1 mouse cellular context compared by ENCODE assay signal in genomic region chr2:152661163-152661562, GRCm38 (mm10).
TF ChIP-seq lines count a peak whose summit lies in the region.

No protein-coding gene starts in this region.

TF ChIP-seq in MEL, 35 proteins besides CTCF, POLR2A, EP300 and RAD21 (continued from another document):
- TF ChIP-seq TBP (IDR thresholded peaks at IDR 0.05; ENCODE audit: low read depth, low read length) (no peak), MYC (IDR thresholded peaks at IDR 0.05; ENCODE audit: low read depth, low read length) (no peak), CHD1 (IDR thresholded peaks at IDR 0.05; ENCODE audit: low read depth, low read length) (no peak), HCFC1 (IDR thresholded peaks at IDR 0.05; ENCODE audit: low read depth, low read length) (no peak), ZC3H11A (IDR thresholded peaks at IDR 0.05; ENCODE audit: low read depth, low read length) (no peak)
